Mouse (Mus musculus) liver, adult 2 months (tissue): ENCODE data around the gene Hes6. TPM values are rescaled to one million over a fixed set of nuclear protein-coding genes. Genes with fewer than 3 reads are reported as not detected.

Experiments used
- DNase-seq: peaks from one replicate; pipeline ENCODE4 v3.0.0-alpha.2; 2011; ENCODE audit warnings: low read depth, low spot score; ENCODE audit errors: extremely low read depth
- H3K27ac ChIP-seq: fragments of 200-500 bp; replicated peaks from 2 replicates; pipeline ENCODE4 v1.5.1; 2012; ENCODE audit warnings: low read depth, mild to moderate bottlenecking, control low read depth, inconsistent platforms, low read length; ENCODE audit not compliant: insufficient read depth
- H3K27me3 ChIP-seq: fragments of 200-500 bp; 2 replicates; pipeline ENCODE4 v1.6.1; 2012; ENCODE audit warnings: mild to moderate bottlenecking, moderate library complexity, low read length, inconsistent platforms; ENCODE audit not compliant: control insufficient read depth, insufficient read depth
- H3K36me3 ChIP-seq: fragments of 200-500 bp; 2 replicates; pipeline ENCODE4 v1.6.1; 2012; ENCODE audit warnings: low read length, inconsistent platforms; ENCODE audit not compliant: control insufficient read depth, insufficient read depth
- H3K4me1 ChIP-seq: fragments of 200-500 bp; 2 replicates; pipeline ENCODE4 v1.6.1; 2011; ENCODE audit warnings: low read length; ENCODE audit not compliant: control insufficient read depth, insufficient read depth
- H3K4me3 ChIP-seq: fragments of 200-500 bp; 2 replicates; pipeline ENCODE4 v1.5.1; 2011; ENCODE audit warnings: low read depth, mild to moderate bottlenecking, control low read depth, low read length, moderate library complexity; ENCODE audit not compliant: insufficient read depth
- H3K79me2 ChIP-seq: fragments of 200-500 bp; 2 replicates; pipeline ENCODE4 v1.6.1; 2012; ENCODE audit warnings: inconsistent platforms, mild to moderate bottlenecking, low read length, moderate library complexity; ENCODE audit not compliant: control insufficient read depth, insufficient read depth
- H3K9ac ChIP-seq: fragments of 200-500 bp; 2 replicates; pipeline ENCODE4 v1.6.1; 2012; ENCODE audit warnings: low read depth, mild to moderate bottlenecking, control low read depth, inconsistent platforms, low read length
- CTCF ChIP-seq: fragments of 200-500 bp; IDR thresholded peaks from 2 replicates; pipeline ENCODE4 v1.5.1; 2011; ENCODE audit warnings: low read depth, low read length, control low read depth
- POLR2A ChIP-seq: fragments of 200-500 bp; IDR thresholded peaks from 2 replicates; pipeline ENCODE4 v1.6.1; 2011; ENCODE audit warnings: low read length, control low read depth; ENCODE audit not compliant: insufficient read depth; ENCODE audit errors: extremely low read depth
- WGBS: fragments of 180-500 bp; shearing (Covaris S2); methylation state at CpG from one replicate; pipeline ENCODE4 v1.1.7; 2018; 5-methylcytosine and 5-hydroxymethylcytosine counted together
- polyA plus RNA-seq: library from polyadenylated mRNA; depleted of rRNA; stranded (reverse); fragments of >200 nt; gene quantifications from 2 replicates; pipeline ENCODE4 v1.2.3, GENCODE M21; 2012
- total RNA-seq: library from RNA; depleted of rRNA; stranded (reverse); fragments of >200 nt; gene quantifications from 2 replicates; pipeline ENCODE4 v1.2.3, GENCODE M21; 2014

Hes6 gene
- total and polyA plus RNA-seq, 2 experiments: 97.0 to 112 TPM

- Histone ChIP-seq H3K79me2 (peaks cover 50% of the 10 kb centered on the region; the same call in 1 of the 2 replicates), H3K4me1 (peaks cover 44% of the 10 kb centered on the region), H3K36me3 (no peaks in the 10 kb centered on the region), H3K27ac (peak overlapping the region; percentile 94), H3K9ac (peak overlapping the region; percentile 22; the same call in 1 of the 2 replicates), H3K4me3 (no peak overlapping the region), H3K27me3 (no peaks in the 10 kb centered on the region)
- 30% methylated on average over 3 of the region's 3 CpGs for WGBS
- DNase-seq: peak; percentile 63
- TF ChIP-seq CTCF (no peak), POLR2A (no peak)
These were observed 40.5 kb upstream of the Hes6 start for GRCm38 (mm10) chr1:91454366-91454765.

GRCm38 (mm10) chr1:91453932-91454331 lies 40.1 kb upstream of the Hes6 start:
- Histone ChIP-seq H3K27ac (no peak overlapping the region), H3K4me1 (peaks cover 44% of the 10 kb centered on the region), H3K79me2 (peaks cover 50% of the 10 kb centered on the region; the same call in 1 of the 2 replicates), H3K27me3 (no peaks in the 10 kb centered on the region), H3K9ac (no peak overlapping the region; the same call in 1 of the 2 replicates), H3K36me3 (no peaks in the 10 kb centered on the region), H3K4me3 (no peak overlapping the region)
- 60% methylated on average over 9 of the region's 9 CpGs for WGBS
- TF ChIP-seq CTCF (no peak), POLR2A (no peak)
- no peak for DNase-seq

GRCm38 (mm10) chr1:91451547-91452084 lies 37.8 kb upstream of the Hes6 start:
- no peak for TF ChIP-seq POLR2A
- TF ChIP-seq CTCF: no peak
- H3K27ac ChIP-seq: no peak overlapping the region
- H3K4me1 ChIP-seq: peaks cover 33% of the 10 kb centered on the region
- no peaks in the 10 kb centered on the region for H3K27me3 ChIP-seq
- H3K79me2 ChIP-seq: peaks cover 47% of the 10 kb centered on the region; the same call in 1 of the 2 replicates
- H3K9ac ChIP-seq: no peak overlapping the region
- no peak for DNase-seq
- no peak overlapping the region for H3K4me3 ChIP-seq
- peaks cover 11% of the 10 kb centered on the region for H3K36me3 ChIP-seq
- WGBS: 66% methylated on average over 5 of the region's 5 CpGs

GRCm38 (mm10) chr1:91450851-91451250 lies 37.0 kb upstream of the Hes6 start:
- DNase-seq: no peak
- Histone ChIP-seq H3K4me3 (no peak overlapping the region), H3K4me1 (peaks cover 34% of the 10 kb centered on the region), H3K27ac (no peak overlapping the region), H3K79me2 (peaks cover 47% of the 10 kb centered on the region; the same call in 1 of the 2 replicates), H3K27me3 (no peaks in the 10 kb centered on the region), H3K36me3 (peaks cover 11% of the 10 kb centered on the region), H3K9ac (no peak overlapping the region)
- 73% methylated on average over 5 of the region's 5 CpGs for WGBS
- no peak for TF ChIP-seq POLR2A
- no peak for TF ChIP-seq CTCF

- WGBS: 78% methylated on average over 10 of the region's 10 CpGs
- H3K36me3 ChIP-seq: peaks cover 12% of the 10 kb centered on the region
- no peak overlapping the region for H3K9ac ChIP-seq
- no peak overlapping the region for H3K4me3 ChIP-seq
- DNase-seq: no peak
- H3K27me3 ChIP-seq: no peaks in the 10 kb centered on the region
- peaks cover 37% of the 10 kb centered on the region for H3K4me1 ChIP-seq
- peaks cover 30% of the 10 kb centered on the region; the same call in 1 of the 2 replicates for H3K79me2 ChIP-seq
- peak overlapping the region; percentile 45 for H3K27ac ChIP-seq
- TF ChIP-seq CTCF (no peak), POLR2A (no peak)
These were observed 34.9 kb upstream of the Hes6 start for GRCm38 (mm10) chr1:91448688-91449087.

- peaks cover 12% of the 10 kb centered on the region; the same call in 1 of the 2 replicates for H3K79me2 ChIP-seq
- no peak for DNase-seq
- TF ChIP-seq CTCF (no peak), POLR2A (no peak)
- H3K36me3 ChIP-seq: peaks cover 13% of the 10 kb centered on the region
- H3K9ac ChIP-seq: peak overlapping the region; percentile 18
- H3K4me3 ChIP-seq: no peak overlapping the region
- peaks cover 42% of the 10 kb centered on the region for H3K4me1 ChIP-seq
- no peaks in the 10 kb centered on the region for H3K27me3 ChIP-seq
- H3K27ac ChIP-seq: peak overlapping the region; percentile 78
- 53% methylated on average over 4 of the region's 4 CpGs for WGBS
These were observed 32.7 kb upstream of the Hes6 start for GRCm38 (mm10) chr1:91446511-91446910.
